Mouse (Mus musculus): ENCODE measurements around the gene Taok3. TPM values are rescaled to one million over a fixed set of nuclear protein-coding genes. Genes with fewer than 3 reads are reported as not detected.

The Taok3 gene
- polyA plus RNA-seq, 1 experiment from 2014 or later, result 40.4 TPM

- 17% methylated on average over 3 of the region's 3 CpGs for WGBS
- ATAC-seq, result 0 out of 2 replicates have a peak, but pooled peaks have one; percentile 4
- H3K9ac ChIP-seq (ENCODE audit: low read depth, low read length), result 0 out of 2 replicates have a peak overlapping the region, but pooled peaks have one; percentile 17
Observed at GRCm38 (mm10) chr5:117134889-117135456, 15.0 kb downstream of the Taok3 start.

GRCm38 (mm10) chr5:117135869-117136268 lies 15.9 kb downstream of the Taok3 start:
- 0 out of 2 replicates have a peak overlapping the region, but pooled peaks have one; percentile 17 for H3K9ac ChIP-seq (ENCODE audit: low read depth, low read length)
- 16% methylated on average over 9 of the region's 9 CpGs for WGBS
- no peak for ATAC-seq

More at GRCm38 (mm10) chr5:117134889-117135456, 15.0 kb downstream of the Taok3 start:
- Histone ChIP-seq H3K36me3 (ENCODE audit: control insufficient read depth, insufficient read depth) (no peaks in the 10 kb centered on the region), H3K4me3 (ENCODE audit: low read depth, low read length) (peak overlapping the region; percentile 13; the same call in 1 of the 2 replicates), H3K27me3 (replicated peaks; ENCODE audit: control insufficient read depth, insufficient read depth, low read length) (no peaks in the 10 kb centered on the region), H3K4me1 (replicated peaks; ENCODE audit: control insufficient read depth, insufficient read depth, low read length) (peaks cover 18% of the 10 kb centered on the region), H3K9me3 (ENCODE audit: control insufficient read depth) (no peaks in the 10 kb centered on the region), H3K4me2 (replicated peaks; ENCODE audit: low read depth) (peak overlapping the region; percentile 52), H3K27ac (ENCODE audit: low read depth, low read length) (peak overlapping the region; percentile 81)
- no peak for TF ChIP-seq CTCF (IDR thresholded peaks at IDR 0.05; ENCODE audit: low read depth)

GRCm38 (mm10) chr5:117136570-117136969 lies 16.6 kb downstream of the Taok3 start:
- H3K4me3 ChIP-seq (ENCODE audit: low read depth, low read length), result no peak overlapping the region
- no peaks in the 10 kb centered on the region for H3K9me3 ChIP-seq (ENCODE audit: control insufficient read depth)
- WGBS, result 84% methylated on average over 5 of the region's 5 CpGs
- TF ChIP-seq CTCF (IDR thresholded peaks at IDR 0.05; ENCODE audit: low read depth), result no peak
- no peak overlapping the region for H3K27ac ChIP-seq (ENCODE audit: low read depth, low read length)
- no peak overlapping the region for H3K4me2 ChIP-seq (replicated peaks; ENCODE audit: low read depth)
- no peak overlapping the region for H3K9ac ChIP-seq (ENCODE audit: low read depth, low read length)
- no peak for ATAC-seq
- H3K36me3 ChIP-seq (ENCODE audit: control insufficient read depth, insufficient read depth), result no peaks in the 10 kb centered on the region
- H3K27me3 ChIP-seq (replicated peaks; ENCODE audit: control insufficient read depth, insufficient read depth, low read length), result no peaks in the 10 kb centered on the region
- peaks cover 18% of the 10 kb centered on the region for H3K4me1 ChIP-seq (replicated peaks; ENCODE audit: control insufficient read depth, insufficient read depth, low read length)

More at GRCm38 (mm10) chr5:117135869-117136268, 15.9 kb downstream of the Taok3 start:
- H3K9me3 ChIP-seq (ENCODE audit: control insufficient read depth), result no peaks in the 10 kb centered on the region
- H3K27ac ChIP-seq (ENCODE audit: low read depth, low read length), result no peak overlapping the region
- no peaks in the 10 kb centered on the region for H3K36me3 ChIP-seq (ENCODE audit: control insufficient read depth, insufficient read depth)
- no peaks in the 10 kb centered on the region for H3K27me3 ChIP-seq (replicated peaks; ENCODE audit: control insufficient read depth, insufficient read depth, low read length)
- peaks cover 18% of the 10 kb centered on the region for H3K4me1 ChIP-seq (replicated peaks; ENCODE audit: control insufficient read depth, insufficient read depth, low read length)
- H3K4me3 ChIP-seq (ENCODE audit: low read depth, low read length), result no peak overlapping the region
- no peak for TF ChIP-seq CTCF (IDR thresholded peaks at IDR 0.05; ENCODE audit: low read depth)
- H3K4me2 ChIP-seq (replicated peaks; ENCODE audit: low read depth), result peak overlapping the region; percentile 52

GRCm38 (mm10) chr5:117137011-117137410 lies 17.1 kb downstream of the Taok3 start:
- H3K4me2 ChIP-seq (replicated peaks; ENCODE audit: low read depth), result no peak overlapping the region
- no peak overlapping the region for H3K27ac ChIP-seq (ENCODE audit: low read depth, low read length)
- H3K36me3 ChIP-seq (ENCODE audit: control insufficient read depth, insufficient read depth), result no peaks in the 10 kb centered on the region
- WGBS, result 54% methylated on average over 10 of the region's 10 CpGs
- no peak for ATAC-seq
- H3K27me3 ChIP-seq (replicated peaks; ENCODE audit: control insufficient read depth, insufficient read depth, low read length), result no peaks in the 10 kb centered on the region
- H3K9me3 ChIP-seq (ENCODE audit: control insufficient read depth), result no peaks in the 10 kb centered on the region
- no peak overlapping the region for H3K4me3 ChIP-seq (ENCODE audit: low read depth, low read length)
- no peak for TF ChIP-seq CTCF (IDR thresholded peaks at IDR 0.05; ENCODE audit: low read depth)
- peaks cover 18% of the 10 kb centered on the region for H3K4me1 ChIP-seq (replicated peaks; ENCODE audit: control insufficient read depth, insufficient read depth, low read length)
- no peak overlapping the region for H3K9ac ChIP-seq (ENCODE audit: low read depth, low read length)

- no peak for ATAC-seq
- 44% methylated on average over 8 of the region's 8 CpGs for WGBS
- H3K36me3 ChIP-seq (ENCODE audit: control insufficient read depth, insufficient read depth), result no peaks in the 10 kb centered on the region
- H3K4me2 ChIP-seq (replicated peaks; ENCODE audit: low read depth), result no peak overlapping the region; the same call in 1 of the 2 replicates
- peak overlapping the region; percentile 46; the same call in 1 of the 2 replicates for H3K27ac ChIP-seq (ENCODE audit: low read depth, low read length)
- no peaks in the 10 kb centered on the region for H3K27me3 ChIP-seq (replicated peaks; ENCODE audit: control insufficient read depth, insufficient read depth, low read length)
- peaks cover 18% of the 10 kb centered on the region for H3K4me1 ChIP-seq (replicated peaks; ENCODE audit: control insufficient read depth, insufficient read depth, low read length)
- no peak overlapping the region for H3K4me3 ChIP-seq (ENCODE audit: low read depth, low read length)
- no peaks in the 10 kb centered on the region for H3K9me3 ChIP-seq (ENCODE audit: control insufficient read depth)
- TF ChIP-seq CTCF (IDR thresholded peaks at IDR 0.05; ENCODE audit: low read depth), result no peak
- H3K9ac ChIP-seq (ENCODE audit: low read depth, low read length), result 0 out of 2 replicates have a peak overlapping the region, but pooled peaks have one; percentile 17
Observed at GRCm38 (mm10) chr5:117137594-117137993, 17.7 kb downstream of the Taok3 start.

- 34% methylated on average over 11 of the region's 11 CpGs for WGBS
- Histone ChIP-seq H3K9me3 (ENCODE audit: control insufficient read depth) (no peaks in the 10 kb centered on the region), H3K4me3 (ENCODE audit: low read depth, low read length) (no peak overlapping the region), H3K9ac (ENCODE audit: low read depth, low read length) (no peak overlapping the region), H3K4me2 (replicated peaks; ENCODE audit: low read depth) (0 out of 2 replicates have a peak overlapping the region, but pooled peaks have one; percentile 4), H3K27ac (ENCODE audit: low read depth, low read length) (peak overlapping the region; percentile 46; the same call in 1 of the 2 replicates), H3K4me1 (replicated peaks; ENCODE audit: control insufficient read depth, insufficient read depth, low read length) (peaks cover 18% of the 10 kb centered on the region), H3K27me3 (replicated peaks; ENCODE audit: control insufficient read depth, insufficient read depth, low read length) (no peaks in the 10 kb centered on the region), H3K36me3 (ENCODE audit: control insufficient read depth, insufficient read depth) (no peaks in the 10 kb centered on the region)
- peak; percentile 44; the same call in 1 of the 2 replicates for ATAC-seq
- TF ChIP-seq CTCF (IDR thresholded peaks at IDR 0.05; ENCODE audit: low read depth), result no peak
Observed at GRCm38 (mm10) chr5:117138295-117138988, 18.5 kb downstream of the Taok3 start.
